Mouse (Mus musculus): ENCODE measurements around the gene 2310057M21Rik.
"Not testable (repeated sequence)": the region's sequence is repeated elsewhere in the genome, so short reads cannot be mapped to it uniquely, and the experiment has no call there.

2310057M21Rik gene

DNA sequence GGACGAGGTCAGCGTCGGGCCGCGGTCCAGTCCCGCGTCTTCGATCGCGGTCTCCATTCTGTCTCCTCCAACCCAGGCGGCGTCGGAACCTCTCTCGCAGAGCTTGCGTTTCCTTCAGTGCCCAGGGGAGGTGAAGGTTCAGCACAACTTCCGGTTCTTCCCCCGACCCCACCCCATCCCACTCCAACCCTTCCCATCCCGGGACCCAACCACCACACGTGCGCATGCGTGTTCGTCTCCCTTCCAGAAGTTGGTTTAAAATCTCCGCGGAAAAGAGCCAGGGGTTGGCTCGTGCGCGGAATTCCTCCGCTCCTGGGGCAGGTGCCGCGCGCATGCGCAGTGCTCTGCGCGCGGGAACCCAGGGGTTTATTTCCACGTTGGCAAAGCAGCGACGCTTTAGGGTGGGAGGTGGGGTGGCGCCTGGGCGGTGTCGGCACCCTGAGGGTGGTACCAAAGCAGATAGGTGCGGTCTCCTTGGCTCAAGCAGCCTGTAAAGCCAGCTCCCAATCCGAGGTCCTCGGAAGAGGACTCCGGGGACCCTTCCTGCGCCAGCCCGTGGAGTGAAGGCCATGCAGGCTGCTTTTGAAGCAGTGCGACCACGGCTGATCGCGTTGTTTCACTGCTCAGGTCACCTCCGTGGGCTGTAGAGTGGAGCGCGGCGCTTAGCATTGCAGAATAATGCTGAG lies at the start of gene 2310057M21Rik:
2310057M21Rik (minus strand) TSS at position 145 of the 686 bp plus-strand sequence.
- peak; percentile 83 to 88 for DNase-seq (ENCODE audit: low spot score in 2 of 2)

DNA sequence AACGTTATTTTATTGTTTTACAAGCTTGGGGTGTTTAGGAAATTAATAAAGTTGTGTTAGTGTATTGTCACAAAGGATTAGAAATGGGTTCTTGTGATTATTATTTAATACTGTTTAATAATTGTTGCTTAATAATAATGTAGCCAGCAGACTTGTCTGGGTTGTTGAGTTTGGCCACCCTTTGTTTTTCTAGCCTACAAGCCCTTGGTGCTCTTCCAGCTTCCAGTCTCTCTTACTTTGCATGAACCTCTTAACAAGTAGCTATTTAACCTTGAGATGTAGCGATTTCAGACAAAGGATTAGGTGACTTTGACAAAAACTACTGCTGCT lies 49.3 kb upstream of the 2310057M21Rik start:
- DNase-seq (ENCODE audit: low spot score in 2 of 2), result no peak

DNA sequence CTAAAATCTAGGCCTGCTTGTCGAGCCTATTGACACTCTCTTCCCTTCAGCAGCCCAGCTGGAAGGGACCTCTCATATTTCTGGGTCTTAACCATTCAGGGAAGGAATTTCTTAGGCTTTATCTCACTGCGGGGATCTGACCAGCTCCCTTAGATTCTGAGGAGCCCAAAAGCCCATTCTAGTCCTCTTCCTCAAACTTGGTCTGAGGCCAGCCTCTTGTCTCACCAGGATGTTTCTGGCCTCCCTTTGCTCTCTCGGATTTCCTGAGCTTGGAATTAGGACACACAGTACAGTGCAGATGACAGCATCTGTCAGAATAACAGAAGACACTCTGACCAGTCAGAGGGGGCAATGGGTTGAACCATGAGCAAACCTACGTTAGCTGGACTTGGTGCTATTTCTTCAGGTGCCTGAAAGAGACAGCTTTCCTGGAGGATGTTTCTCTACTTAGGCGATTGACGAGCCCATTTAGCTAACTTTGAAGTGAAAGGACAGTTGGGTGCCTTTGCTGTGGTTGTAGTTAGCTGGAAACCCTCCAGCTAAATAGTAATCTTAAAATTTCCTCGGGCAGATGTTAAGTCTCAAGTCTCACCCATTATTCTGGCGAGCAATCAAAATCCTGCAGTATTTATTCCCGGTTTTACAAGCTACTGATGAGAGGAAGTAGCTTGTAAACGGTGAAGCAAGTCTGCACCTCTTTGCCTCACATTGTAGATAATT lies 48.8 kb upstream of the 2310057M21Rik start:
- DNase-seq (ENCODE audit: low spot score in 2 of 2), result no peak

DNA sequence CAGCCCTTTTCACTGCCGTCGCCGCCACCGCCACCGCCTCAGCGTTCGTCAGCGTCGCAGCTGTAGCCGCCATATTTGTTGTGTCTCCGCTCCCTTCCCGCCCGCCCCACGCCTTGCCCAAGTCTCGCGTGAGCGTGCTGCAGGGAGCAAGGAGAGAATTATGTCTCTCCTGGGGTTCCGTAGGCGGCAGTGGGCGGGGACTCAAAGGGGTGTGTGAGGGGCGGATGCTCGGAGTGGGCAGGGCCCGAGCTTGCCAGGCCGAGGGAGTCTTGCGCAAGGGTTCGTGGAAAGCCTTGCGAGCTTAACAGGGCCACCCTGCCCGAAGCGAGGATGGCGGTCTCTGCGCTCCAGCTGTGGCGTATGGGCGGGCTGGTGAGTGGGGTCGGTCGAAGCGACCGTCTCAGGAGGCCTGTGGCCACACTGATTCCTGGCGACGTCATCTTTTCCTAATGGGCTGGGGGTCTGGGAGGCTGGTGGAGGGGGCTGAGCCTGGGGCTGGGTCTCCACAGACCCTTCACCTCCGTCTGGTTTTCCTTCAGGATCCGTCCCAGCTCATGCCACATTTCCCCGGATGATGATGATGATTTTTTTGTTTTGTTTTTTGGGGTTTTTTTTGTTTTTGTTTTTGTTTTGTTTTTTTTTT lies 48.0 kb upstream of the 2310057M21Rik start, which contains the start of the genes Ikzf5 and Acadsb:
Ikzf5 (minus strand) TSS at position 106 of the 643 bp plus-strand sequence.
Acadsb (plus strand) TSS at position 186 of the 643 bp plus-strand sequence.
- DNase-seq (ENCODE audit: low spot score in 2 of 2), result peak; percentile 99

DNA sequence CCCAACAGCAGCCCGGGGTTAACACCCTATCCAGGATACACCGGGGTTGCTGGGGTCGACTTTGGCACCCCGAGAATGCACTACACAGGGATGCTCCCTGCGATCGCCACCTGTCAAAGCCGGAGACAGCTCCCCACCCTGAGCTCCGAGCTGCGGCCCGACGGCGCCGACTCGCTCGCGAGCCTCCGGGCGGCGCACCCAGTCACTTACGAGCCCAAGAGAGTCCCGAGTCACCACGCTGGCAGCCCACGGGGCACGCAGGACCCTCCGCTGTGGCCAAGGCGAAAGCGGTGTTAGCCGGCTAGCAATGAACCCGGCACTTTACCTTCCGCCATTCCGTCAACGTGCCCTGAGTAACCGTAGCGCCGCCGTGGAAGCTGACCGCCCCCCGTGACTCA lies 47.4 kb upstream of the 2310057M21Rik start:
- DNase-seq (ENCODE audit: low spot score in 2 of 2), result peak in 1 of 2 experiments; percentile 65

DNA sequence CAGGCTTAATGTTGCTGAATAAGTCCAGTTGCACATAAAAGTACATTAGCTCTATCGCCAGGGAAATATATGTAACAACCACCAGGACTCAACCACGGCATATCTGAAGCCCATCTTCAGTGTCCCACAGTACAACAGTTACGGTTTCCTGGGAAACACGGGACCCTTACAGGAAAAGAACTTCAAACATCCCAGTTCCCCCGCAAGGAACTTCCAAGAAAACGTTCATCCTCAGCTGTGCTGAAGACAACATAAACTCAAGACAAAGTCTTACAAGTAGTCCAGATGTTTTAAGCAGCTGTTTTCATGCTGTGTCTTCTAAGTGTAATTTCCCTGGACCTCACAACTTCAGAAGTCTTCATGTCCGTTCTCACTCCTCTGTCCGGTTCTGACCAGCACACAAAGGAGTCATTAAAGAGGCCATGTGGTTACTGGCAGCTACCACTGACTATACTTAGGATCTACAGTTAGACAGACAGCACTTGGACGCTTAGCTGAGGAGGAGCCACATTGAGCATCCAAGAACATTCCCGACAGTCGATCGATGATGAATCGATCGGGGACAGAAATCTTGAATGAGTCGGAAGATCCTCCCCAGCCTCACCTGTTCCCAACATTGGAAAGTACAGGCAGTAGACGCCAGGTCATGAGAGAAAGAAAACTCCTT lies 46.9 kb upstream of the 2310057M21Rik start:
- no peak for DNase-seq (ENCODE audit: low spot score in 2 of 2)

DNA sequence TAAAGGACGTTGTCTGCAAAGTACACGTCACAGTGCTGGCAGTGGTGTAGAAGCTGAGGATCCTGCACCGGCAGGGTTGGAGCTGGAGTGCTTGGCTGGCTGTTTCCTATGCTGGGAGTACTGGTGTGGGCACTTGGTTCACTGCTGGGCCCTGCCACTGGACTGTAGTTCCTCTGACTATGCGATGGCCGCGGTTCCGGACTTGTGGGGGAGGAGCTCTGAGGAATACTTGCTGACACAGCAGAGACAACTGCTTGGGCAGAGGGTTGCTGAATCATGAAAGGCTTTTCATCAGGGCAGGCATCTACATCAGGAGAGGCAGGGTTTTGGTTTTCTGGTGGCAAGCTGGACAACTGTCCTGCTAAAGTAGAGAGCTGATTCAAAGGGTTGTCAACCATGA lies 29.2 kb upstream of the 2310057M21Rik start:
- DNase-seq (ENCODE audit: low spot score in 2 of 2), result not testable (repeated sequence)

DNA sequence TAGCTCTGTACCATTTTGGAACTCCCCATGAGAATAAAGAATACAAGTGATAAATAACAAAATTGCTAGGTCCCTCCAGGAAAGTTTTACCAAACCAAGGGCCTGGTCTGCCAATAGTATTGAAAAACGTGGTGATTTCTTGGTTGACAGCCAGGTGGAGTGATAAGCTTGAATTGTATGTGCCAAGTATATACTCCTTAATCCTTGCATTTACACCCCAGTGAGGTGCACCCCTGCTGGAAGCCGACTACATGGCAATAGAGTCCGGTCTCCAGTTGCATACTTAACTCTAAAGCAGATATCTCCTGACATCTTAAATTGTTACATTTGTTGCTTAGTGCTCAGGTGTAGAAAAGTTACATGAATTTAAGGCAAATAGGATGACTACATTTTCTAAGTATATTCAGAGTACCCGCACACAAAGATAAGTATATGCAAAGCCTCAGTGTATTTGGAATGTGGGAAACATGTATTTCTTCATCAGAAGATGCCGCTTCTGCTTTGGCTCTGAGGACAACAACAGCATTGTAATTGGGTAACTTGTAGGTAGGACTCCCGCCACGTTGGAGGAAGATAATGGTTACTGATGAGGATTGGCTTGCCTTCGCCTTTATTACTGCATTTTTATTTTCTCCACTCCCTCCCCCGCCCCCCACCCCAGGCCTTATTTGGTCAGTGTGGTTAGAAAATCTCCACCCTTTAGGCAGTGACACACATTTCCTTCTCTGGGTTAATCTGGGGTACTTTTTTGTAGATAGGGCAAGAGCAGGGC lies 9.5 kb upstream of the 2310057M21Rik start:
- no peak for DNase-seq (ENCODE audit: low spot score in 2 of 2)

DNA sequence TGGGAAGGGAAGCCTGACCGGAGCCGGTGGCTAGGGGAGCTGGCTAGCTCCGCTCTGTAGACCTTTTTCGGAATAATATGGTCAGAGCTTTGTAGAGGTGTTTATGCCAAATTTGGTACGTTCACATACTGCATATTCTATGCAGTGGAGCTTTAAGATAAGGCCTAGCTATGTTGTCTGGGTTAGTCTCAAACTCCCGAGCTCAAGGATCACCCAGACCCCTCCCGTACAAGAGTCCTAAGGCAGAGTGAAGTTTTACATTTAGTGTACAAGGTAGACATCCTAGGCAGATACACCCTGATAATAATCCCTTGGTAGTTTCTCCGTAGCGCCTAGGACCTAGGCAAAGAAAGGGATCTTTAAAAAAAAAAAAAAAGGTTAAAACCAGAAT lies 8.9 kb upstream of the 2310057M21Rik start:
- DNase-seq (ENCODE audit: low spot score in 2 of 2), result no peak

DNA sequence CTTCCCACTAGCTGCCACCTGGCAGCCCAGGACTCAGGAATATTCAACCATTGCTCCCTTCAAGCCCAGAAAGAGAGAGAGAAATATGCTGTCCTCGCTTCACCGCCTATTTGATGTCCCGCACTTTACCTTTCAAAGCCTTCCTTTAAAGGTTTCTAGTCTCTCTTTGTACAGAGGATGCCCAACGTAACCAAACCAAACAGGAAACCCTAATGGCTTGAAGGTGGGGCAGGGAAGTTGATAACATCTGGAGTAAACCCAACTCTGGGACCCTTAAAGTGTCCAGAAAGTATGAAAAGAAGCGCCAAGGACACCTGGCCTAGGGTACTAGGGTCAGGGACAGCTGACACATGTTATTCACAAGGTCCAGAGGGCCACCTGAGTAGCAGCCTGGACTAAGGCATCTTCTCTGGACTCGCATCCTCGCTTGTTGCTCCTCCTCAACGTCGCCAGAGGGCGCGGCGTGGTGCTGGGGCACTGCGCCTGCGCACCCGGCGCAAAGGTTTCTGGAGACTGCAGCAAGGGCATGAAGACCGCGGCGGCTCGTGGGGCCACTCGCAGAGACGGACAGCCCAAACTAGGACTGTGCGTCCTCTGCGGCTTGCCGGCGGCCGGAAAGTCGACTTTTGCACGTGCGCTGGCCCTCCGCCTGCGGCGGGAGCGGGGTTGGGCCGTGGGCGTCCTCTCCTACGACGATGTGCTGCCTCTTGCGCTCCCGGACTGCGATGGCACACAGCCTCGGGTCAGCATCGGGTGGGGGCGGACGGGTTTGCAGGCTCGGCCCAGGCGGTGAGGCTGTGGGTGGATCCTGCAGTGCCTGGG lies 8.3 kb upstream of the 2310057M21Rik start, which contains the start of gene Pstk:
Pstk (plus strand) TSS at position 494 of the 822 bp plus-strand sequence.
- DNase-seq (ENCODE audit: low spot score in 2 of 2), result peak; percentile 82 to 88

DNA sequence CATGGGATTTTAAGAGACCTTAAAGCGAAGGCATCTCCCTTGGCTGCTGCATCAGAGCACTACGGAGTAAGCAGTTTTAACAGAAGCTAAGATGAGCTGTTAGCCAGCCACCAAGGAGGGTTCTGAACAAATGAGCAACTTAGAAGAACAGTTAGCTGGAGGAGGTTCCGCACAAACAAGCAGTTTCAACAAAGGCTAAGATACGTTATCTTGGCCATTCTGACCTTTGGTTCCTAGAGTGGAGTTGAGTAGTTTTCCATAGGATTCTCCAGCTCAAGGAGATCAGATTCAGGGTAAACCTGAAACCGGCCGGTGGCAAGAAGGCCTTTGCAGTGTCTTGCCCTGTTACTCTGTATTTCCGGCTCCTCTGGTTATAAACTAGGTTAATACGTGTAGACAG lies 1.6 kb upstream of the 2310057M21Rik start:
- DNase-seq (ENCODE audit: low spot score in 2 of 2), result no peak

DNA sequence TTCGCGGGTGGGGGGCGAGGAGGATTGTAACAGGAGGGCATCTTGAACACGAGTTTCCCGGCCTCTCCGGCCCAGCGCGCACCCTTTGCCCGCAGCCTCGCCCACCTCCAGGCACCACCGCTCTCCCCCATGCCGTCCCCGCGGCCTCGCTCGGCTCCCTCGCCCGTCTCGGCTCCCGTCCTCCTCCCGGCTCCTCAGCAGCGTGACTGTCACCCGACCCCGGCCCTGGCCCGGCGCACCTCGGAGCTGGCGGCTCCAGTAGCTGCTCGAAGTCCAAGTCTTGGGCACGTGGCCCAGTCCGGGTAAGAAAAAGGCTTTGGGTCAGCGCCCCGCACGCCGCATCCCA lies 317 bp downstream of the 2310057M21Rik start:
- DNase-seq (ENCODE audit: low spot score in 2 of 2), result no peak

DNA sequence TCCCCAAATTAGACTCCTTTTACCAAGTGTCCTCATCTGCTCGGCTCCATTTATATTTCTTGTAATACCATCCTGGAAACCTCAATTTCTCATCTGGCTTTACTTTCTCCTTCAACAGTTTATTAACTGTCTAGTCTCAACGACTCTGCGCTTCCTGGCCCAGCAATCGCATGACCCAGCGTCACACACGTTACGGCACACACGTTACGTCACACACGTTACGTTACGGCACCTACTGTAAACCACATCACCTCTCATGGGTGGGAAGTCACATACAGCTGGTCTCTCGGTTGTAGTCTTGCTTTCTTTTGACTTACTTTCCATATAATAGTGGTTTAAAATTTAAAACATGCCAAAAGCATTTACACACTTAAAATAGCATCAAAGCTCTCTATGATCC lies 6.5 kb downstream of the 2310057M21Rik start:
- DNase-seq (ENCODE audit: low spot score in 2 of 2), result no peak

DNA sequence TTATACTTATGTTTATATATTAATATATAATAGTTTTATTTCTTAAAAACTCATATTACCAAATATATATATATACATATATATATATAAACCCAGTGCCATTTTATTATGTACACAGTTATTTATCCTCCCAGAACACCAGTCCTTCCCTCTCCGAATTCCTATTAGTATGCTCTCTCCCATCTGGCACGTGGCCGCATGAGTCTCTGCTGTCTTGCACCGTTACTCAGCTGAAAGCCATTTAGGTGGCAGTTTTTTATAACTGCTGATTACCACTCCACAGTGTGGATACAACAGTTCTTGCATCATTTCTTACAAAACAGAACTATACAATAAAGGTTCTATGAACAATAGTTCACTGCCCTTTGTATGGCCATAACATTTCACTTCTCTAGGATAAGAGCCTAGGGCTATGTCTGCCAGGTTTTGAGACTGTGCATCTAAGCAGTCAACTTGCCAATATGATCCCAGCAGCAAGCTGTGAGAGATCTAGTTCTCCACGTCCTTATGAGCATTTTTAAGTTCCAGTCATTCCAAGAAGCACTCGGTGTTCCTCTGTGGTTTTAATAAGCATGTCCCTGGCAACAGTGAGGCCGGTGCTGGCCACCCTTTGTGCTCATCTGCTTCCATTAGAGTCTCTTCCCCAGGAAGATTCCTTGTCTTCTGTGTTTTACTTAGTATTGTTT lies 16.6 kb downstream of the 2310057M21Rik start:
- DNase-seq (ENCODE audit: low spot score in 2 of 2), result no peak

DNA sequence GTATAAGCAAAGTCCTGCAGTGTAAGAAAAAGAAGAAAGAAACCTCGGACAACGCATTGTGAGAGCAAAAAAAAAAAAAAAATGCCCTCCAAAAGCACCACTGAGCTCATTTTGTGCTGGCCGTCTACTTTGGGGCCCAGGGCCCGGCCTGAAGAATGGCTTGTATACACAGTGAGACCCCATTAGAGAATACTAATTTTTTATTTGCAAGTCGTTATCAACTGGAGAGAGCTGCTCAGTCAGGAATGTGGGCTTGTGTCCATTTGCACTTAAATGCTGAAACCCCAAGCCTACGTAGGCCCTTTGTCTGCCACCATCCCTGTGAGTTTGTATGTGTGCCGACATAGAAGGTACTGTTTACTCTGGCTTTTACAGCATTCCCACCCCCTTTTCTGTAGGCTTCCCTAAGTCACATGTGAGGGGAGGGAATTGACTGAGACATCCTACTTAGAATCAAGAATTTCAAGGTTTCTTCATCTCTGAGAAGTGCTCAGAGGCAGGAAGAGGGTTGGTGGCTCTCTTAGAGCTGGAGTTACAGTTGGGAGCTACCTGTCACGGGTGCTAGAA lies 25.0 kb downstream of the 2310057M21Rik start:
- no peak for DNase-seq (ENCODE audit: low spot score in 2 of 2)

DNA sequence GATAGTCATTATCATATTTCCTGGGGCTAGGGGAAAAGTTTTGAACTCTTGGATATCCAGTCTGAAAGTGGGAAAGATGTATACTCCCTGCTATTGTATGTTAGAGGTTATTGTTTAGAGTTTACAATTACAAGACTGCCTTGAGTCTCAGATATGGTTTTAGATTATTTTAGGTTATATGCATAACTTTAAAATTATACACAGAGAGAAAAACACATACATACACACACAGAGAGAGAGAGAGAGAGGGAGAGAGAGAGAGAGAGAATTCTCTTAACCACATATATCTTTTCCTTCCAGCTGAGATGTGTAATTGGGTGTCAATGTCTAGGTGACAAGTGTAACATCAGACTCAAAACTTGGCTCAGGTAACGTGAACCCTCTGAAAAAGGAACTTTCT lies 29.0 kb downstream of the 2310057M21Rik start, which contains the start of gene Fam24a:
Fam24a (plus strand) TSS at position 301 of the 400 bp plus-strand sequence.
- no peak for DNase-seq (ENCODE audit: low spot score in 2 of 2)

DNA sequence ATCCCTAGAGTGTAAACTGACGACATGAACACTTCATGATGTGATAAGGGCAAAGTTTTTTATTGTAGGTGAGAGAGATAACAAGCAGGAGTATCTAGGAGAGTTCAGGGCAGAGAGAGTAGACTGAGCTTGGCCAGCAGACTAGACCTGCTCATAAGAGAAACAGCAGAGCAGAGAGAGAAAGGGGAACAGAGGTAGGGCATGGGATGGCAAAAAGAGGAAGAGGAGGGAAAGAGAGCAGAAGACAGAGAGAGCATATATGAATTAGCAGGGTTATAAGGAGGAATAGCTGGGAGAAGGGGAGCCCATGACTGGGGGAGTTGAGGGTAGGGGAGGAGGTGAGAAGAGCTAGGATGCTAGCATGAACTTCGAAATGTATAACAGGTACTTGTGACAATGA lies 30.9 kb downstream of the 2310057M21Rik start:
- DNase-seq (ENCODE audit: low spot score in 2 of 2), result no peak

DNA sequence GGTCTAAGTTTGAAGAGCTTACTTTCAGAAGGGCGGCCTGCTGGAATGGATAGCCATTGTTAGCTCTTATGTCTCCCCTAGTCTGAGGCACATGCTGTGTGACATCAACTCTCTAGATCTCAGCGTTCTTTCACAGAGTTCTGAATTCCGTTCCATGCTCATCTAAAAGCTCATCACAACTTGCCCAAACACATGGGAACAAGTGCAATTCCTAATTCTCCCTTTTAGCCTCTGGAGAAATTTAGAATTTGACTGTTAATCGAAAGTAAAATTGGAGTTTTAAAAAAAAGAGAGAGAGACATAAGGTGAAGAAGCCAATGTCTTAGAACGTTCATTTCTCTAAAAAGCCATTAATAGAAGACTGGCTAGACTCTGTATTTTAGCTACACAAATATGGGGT lies 33.1 kb downstream of the 2310057M21Rik start, which contains the start of gene Fam24b:
Fam24b (minus strand) TSS at position 101 of the 400 bp plus-strand sequence.
- DNase-seq (ENCODE audit: low spot score in 2 of 2), result no peak

DNA sequence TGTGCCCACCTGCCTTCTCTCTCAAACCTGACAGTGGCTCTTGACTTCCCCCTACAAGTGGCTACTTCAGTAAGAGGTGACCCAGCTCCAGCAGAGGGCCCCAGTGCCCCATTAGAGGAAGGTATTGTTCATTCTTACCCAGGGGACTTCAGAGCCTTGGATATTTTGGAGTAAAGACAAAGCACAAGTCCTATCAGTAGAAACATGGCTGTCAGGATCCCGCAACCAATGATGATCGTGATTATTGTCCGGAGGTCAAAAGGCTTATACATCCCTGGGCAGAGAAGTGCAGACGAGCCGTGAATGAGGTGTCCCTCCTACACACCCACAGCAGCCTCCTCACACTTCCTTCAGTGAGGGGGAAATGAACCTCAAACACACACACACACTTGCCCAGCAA lies 35.5 kb downstream of the 2310057M21Rik start:
- DNase-seq (ENCODE audit: low spot score in 2 of 2), result no peak
